Mouse (Mus musculus): ENCODE results near the gene Hist3h2a.

Gene Hist3h2a

GRCm38 (mm10) chr11:58993091-58993670, 38.7 kb downstream of the Hist3h2a start:
- DNase-seq (ENCODE audit: low spot score): no peak

GRCm38 (mm10) chr11:58994337-58994826, 39.9 kb downstream of the Hist3h2a start:
- no peak for DNase-seq (ENCODE audit: low spot score)

- DNase-seq (ENCODE audit: low spot score): no peak
These were observed 40.7 kb downstream of the Hist3h2a start for GRCm38 (mm10) chr11:58995061-58995806.

- no peak for DNase-seq (ENCODE audit: low spot score)
These were observed 41.4 kb downstream of the Hist3h2a start for GRCm38 (mm10) chr11:58995807-58996370.

GRCm38 (mm10) chr11:58997541-58997940, 43.1 kb downstream of the Hist3h2a start:
- no peak for DNase-seq (ENCODE audit: low spot score)

GRCm38 (mm10) chr11:58999158-58999557, 44.7 kb downstream of the Hist3h2a start:
- DNase-seq (ENCODE audit: low spot score): no peak

GRCm38 (mm10) chr11:58999830-59000229, 45.3 kb downstream of the Hist3h2a start:
- DNase-seq (ENCODE audit: low spot score): no peak

- DNase-seq (ENCODE audit: low spot score): no peak
These were observed 46.1 kb downstream of the Hist3h2a start for GRCm38 (mm10) chr11:59000635-59001034.

- DNase-seq (ENCODE audit: low spot score): no peak
These were observed 48.0 kb downstream of the Hist3h2a start for GRCm38 (mm10) chr11:59002327-59003079.

All from left cerebral cortex, adult 11 months (tissue).